Mouse (Mus musculus): ENCODE data around the gene Olfr1449.
"Not testable (repeated sequence)": the region's sequence is repeated elsewhere in the genome, so short reads cannot be mapped to it uniquely, and the experiment has no call there.

Olfr1449 gene

GRCm38 (mm10) chr19:12930540-12930939 lies at the start of gene Olfr1449:
TSS of gene Olfr1449 (plus strand) at chr19:12930840.
- no peak for DNase-seq

GRCm38 (mm10) chr19:12883555-12883954 lies 47.1 kb upstream of the Olfr1449 start, which contains the start of gene Olfr1445:
TSS of gene Olfr1445 (plus strand) at chr19:12883855.
- DNase-seq, result no peak

- DNase-seq, result no peak
Measured at GRCm38 (mm10) chr19:12893424-12893823, 37.2 kb upstream of the Olfr1449 start, which contains the start of gene Olfr1446. TSS of gene Olfr1446 (minus strand) at chr19:12893524.

GRCm38 (mm10) chr19:12903643-12904042 lies 27.0 kb upstream of the Olfr1449 start, which contains the start of gene Olfr1447:
TSS of gene Olfr1447 (minus strand) at chr19:12903743.
- no peak for DNase-seq

- DNase-seq, result no peak
Measured at GRCm38 (mm10) chr19:12924319-12924718, 6.3 kb upstream of the Olfr1449 start, which contains the start of gene Olfr1448. TSS of gene Olfr1448 (minus strand) at chr19:12924419.

DNA sequence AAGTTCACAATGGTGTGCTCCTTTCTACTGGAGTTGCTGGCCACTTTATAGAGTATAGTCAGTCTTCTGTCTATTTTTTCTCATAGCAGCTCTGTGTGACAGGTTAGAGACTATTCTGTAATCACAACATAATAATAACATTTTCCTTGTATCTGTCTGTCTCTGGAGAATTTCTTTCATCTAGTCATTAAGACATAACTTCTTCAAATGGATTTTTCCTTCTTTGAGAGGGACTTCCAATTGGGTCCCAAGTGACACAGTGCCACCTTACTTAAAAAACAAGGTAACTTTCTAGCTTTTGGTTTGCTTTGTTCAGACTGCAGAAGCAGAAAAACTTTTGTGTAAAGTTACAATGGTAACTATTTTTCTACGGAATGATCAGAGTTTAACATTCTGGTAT lies 19.3 kb downstream of the Olfr1449 start, which contains the start of gene Olfr1450:
Olfr1450 (plus strand) TSS at position 301 of the 400 bp plus-strand sequence.
- no peak for DNase-seq

DNA sequence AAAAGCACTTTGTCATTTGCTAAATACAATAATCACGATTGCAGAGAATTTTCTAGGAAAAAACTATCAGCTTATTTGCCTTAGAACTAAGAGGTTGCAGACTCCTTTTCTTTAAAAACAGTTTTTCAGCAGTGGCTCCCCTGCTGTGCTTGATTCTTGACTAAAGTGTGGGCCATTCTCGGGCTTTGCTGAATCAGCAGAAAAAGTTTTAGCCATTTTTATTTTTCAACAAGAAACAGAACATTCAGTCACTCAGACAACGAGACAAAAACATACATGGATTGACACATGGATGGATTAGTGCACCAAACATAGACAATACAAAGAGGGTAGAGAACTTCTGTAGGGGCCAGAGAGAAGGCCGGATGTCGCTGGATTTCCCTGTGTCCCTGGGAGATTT lies 39.4 kb downstream of the Olfr1449 start:
- not testable (repeated sequence) for DNase-seq

Measured in right cerebral cortex, postnatal 14 days (tissue).